ENCODE assay signal across 8 mouse cellular contexts in the genomic region with DNA sequence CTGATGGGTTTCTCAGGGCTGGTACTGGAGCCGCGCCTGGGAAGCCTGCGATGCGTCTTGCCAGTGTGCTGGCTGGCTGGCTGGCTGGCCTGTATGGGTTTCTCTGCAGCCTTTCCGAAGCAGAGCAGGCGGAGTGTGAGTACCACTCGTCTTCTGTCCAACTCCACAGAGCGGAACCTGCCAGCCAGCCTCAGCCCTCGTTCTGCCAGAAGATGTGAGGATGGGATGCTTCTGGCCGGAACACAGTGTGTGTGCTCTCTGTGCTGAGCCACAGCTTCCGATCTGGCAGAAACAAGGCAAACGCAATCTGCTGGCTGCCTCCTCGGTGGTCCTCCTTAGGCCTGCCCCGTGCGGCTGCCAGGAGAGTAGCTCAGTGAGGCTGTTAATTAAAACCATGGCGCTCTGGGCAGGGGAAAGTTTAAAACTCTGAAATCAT.
DNase-seq lines count a peak whose midpoint lies in the region; ATAC-seq and TF ChIP-seq lines count a peak whose summit lies in the region.

No protein-coding gene starts in this region.

- ATAC-seq in frontal cortex, adult (ENCODE audit: low TSS enrichment) = peak; percentile 79
- ATAC-seq in embryonic facial prominence, embryonic 11.5 days (replicated peaks; ENCODE audit: insufficient number of reproducible peaks, low FRiP score, low TSS enrichment, low read depth) = peak; percentile 71

- TF ChIP-seq CTCF in E14TG2a.4 (conservative IDR thresholded peaks at IDR 0.05; ENCODE audit: low read length) = no peak
- no peak for TF ChIP-seq CTCF in heart, adult 2 months (IDR thresholded peaks at IDR 0.05)

- H3K4me3 ChIP-seq in E14TG2a.4 (replicated peaks; ENCODE audit: low read length) = peak overlapping the region; percentile 65
- H3K4me3 ChIP-seq in embryonic facial prominence, embryonic 11.5 days (ENCODE audit: low read depth, low read length) = no peak overlapping the region
- no peak overlapping the region for H3K4me3 ChIP-seq in heart, adult 2 months

- peaks cover 17% of the 10 kb centered on the region for H3K27me3 ChIP-seq in E14TG2a.4 (ENCODE audit: insufficient read depth, low read length)
- H3K27me3 ChIP-seq in embryonic facial prominence, embryonic 11.5 days (ENCODE audit: control insufficient read depth, insufficient read depth, low read length) = no peaks in the 10 kb centered on the region
- H3K27me3 ChIP-seq in heart, adult 2 months (ENCODE audit: control insufficient read depth, insufficient read depth, low read length) = no peaks in the 10 kb centered on the region

- no peak for TF ChIP-seq EP300 in heart, adult 2 months (IDR thresholded peaks at IDR 0.05; ENCODE audit: insufficient read depth, low read depth, low read length)

- no peak for TF ChIP-seq POLR2A in heart, adult 2 months (IDR thresholded peaks at IDR 0.05; ENCODE audit: insufficient read depth, low read depth, low read length)

- DNase-seq in frontal cortex, postnatal 14 days (ENCODE audit: low spot score in 2 of 2) = no peak
- DNase-seq in embryonic facial prominence, embryonic 11.5 days (ENCODE audit: low spot score) = peak; percentile 76
- DNase-seq in layer of hippocampus, adult 8-10 months (ENCODE audit: low spot score in 2 of 2) = peak; percentile 22 to 33
- peak; percentile 47 for DNase-seq in right cerebral cortex, postnatal 4 days
- DNase-seq in heart, adult 2 months = no peak
- DNase-seq in urinary bladder, postnatal 25 days (ENCODE audit: low spot score) = no peak

- H3K79me2 ChIP-seq in heart, adult 2 months (replicated peaks; ENCODE audit: control insufficient read depth, insufficient read depth, low read length) = no peaks in the 10 kb centered on the region

- H3K27ac ChIP-seq in embryonic facial prominence, embryonic 11.5 days (replicated peaks; ENCODE audit: low read depth, low read length) = no peak overlapping the region
- no peak overlapping the region for H3K27ac ChIP-seq in heart, adult 2 months

- H3K36me3 ChIP-seq in E14TG2a.4 (ENCODE audit: insufficient read depth, low read length) = no peaks in the 10 kb centered on the region
- no peaks in the 10 kb centered on the region for H3K36me3 ChIP-seq in embryonic facial prominence, embryonic 11.5 days (replicated peaks; ENCODE audit: control insufficient read depth, insufficient read depth, low read depth, low read length)
- no peaks in the 10 kb centered on the region for H3K36me3 ChIP-seq in heart, adult 2 months (ENCODE audit: control insufficient read depth, insufficient read depth, low read length)

- no peak overlapping the region for H3K9ac ChIP-seq in embryonic facial prominence, embryonic 11.5 days (replicated peaks; ENCODE audit: low read length)
- no peak overlapping the region for H3K9ac ChIP-seq in heart, adult 2 months (ENCODE audit: low read depth, low read length)

- H3K4me1 ChIP-seq in E14TG2a.4 (replicated peaks; ENCODE audit: low read depth, low read length) = peaks cover 19% of the 10 kb centered on the region
- no peaks in the 10 kb centered on the region; the same call in 1 of the 2 replicates for H3K4me1 ChIP-seq in embryonic facial prominence, embryonic 11.5 days (ENCODE audit: control insufficient read depth, insufficient read depth, low read length)
- H3K4me1 ChIP-seq in heart, adult 2 months (ENCODE audit: control insufficient read depth, insufficient read depth, low read length) = no peaks in the 10 kb centered on the region

- intact Hi-C loops in heart, adult 2 months (cut with DNase I) = no loop called here

- H3K9me3 ChIP-seq in E14TG2a.4 (ENCODE audit: low read length) = no peaks in the 10 kb centered on the region
- no peaks in the 10 kb centered on the region for H3K9me3 ChIP-seq in embryonic facial prominence, embryonic 11.5 days (replicated peaks; ENCODE audit: control insufficient read depth, low read length)

- 45% methylated on average over 16 of the region's 16 CpGs for WGBS in embryonic facial prominence, embryonic 11.5 days
- WGBS in heart, adult 2 months = 63% methylated on average over 16 of the region's 16 CpGs

- no peak overlapping the region for H3K4me2 ChIP-seq in embryonic facial prominence, embryonic 11.5 days (ENCODE audit: low read depth, low read length)

Comparison
In these comparisons a context has a peak if more than half of its experiments do, and no peak if none do; other contexts are left out.
1. DNase-seq: peak in embryonic facial prominence, embryonic 11.5 days (single experiment), layer of hippocampus, adult 8-10 months (2 of 2) and right cerebral cortex, postnatal 4 days (single experiment); none in frontal cortex, postnatal 14 days (0 of 2), heart, adult 2 months (0 of 2) and urinary bladder, postnatal 25 days (single experiment).